Mouse (Mus musculus) forebrain, embryonic 14.5 days (tissue): ENCODE results near the gene H2-Q6. TPM values are rescaled to one million over a fixed set of nuclear protein-coding genes. Genes with fewer than 3 reads are reported as not detected.

Experiments
- polyA plus RNA-seq: library from polyadenylated mRNA; unstranded; fragments of >200 nt; fragmentation: Nextera tagmentation; extraction: Ambion mirVana; gene quantifications from 2 replicates; pipeline ENCODE4 v1.2.1, GENCODE M21; 2014

The H2-Q6 gene
- polyA plus RNA-seq, 1 experiment from 2014 or later: 0.28 TPM

Other genes with a start within 250 kb of the H2-Q6 start
- gene Aif1, start 248.8 kb upstream of the H2-Q6 start, polyA plus RNA-seq: 6.9 and 7.3 TPM in 2 replicates
- 6.1 and 8.0 TPM in 2 replicates for gene Lst1, start 236.4 kb upstream of the H2-Q6 start, polyA plus RNA-seq
- 0.39 TPM in 1 of 2 replicates, not detected in the other for gene Ltb, start 230.4 kb upstream of the H2-Q6 start, polyA plus RNA-seq
- gene Tnf, start 222.8 kb upstream of the H2-Q6 start, polyA plus RNA-seq: not detected in 2 replicates
- gene Lta, start 219.5 kb upstream of the H2-Q6 start, polyA plus RNA-seq: 0.13 and 0.21 TPM in 2 replicates
- gene Gm16181, start 204.0 kb upstream of the H2-Q6 start, polyA plus RNA-seq: not detected in 2 replicates
- gene Atp6v1g2, start 191.2 kb upstream of the H2-Q6 start, polyA plus RNA-seq: 44.0 and 61.1 TPM in 2 replicates
- gene Nfkbil1, start 189.1 kb upstream of the H2-Q6 start, polyA plus RNA-seq: 5.1 and 5.2 TPM in 2 replicates
- gene Ddx39b, start 183.1 kb upstream of the H2-Q6 start, polyA plus RNA-seq: 478 and 489 TPM in 2 replicates
- 37.5 and 44.2 TPM in 2 replicates for gene H2-D1, start 162.1 kb upstream of the H2-Q6 start, polyA plus RNA-seq
- 0.46 TPM in 1 of 2 replicates, not detected in the other for gene H2-Q1, start 104.4 kb upstream of the H2-Q6 start, polyA plus RNA-seq
- 1.1 and 2.1 TPM in 2 replicates for gene H2-Q2, start 82.6 kb upstream of the H2-Q6 start, polyA plus RNA-seq
- gene H2-Q4, start 45.2 kb upstream of the H2-Q6 start, polyA plus RNA-seq: 0.54 and 0.60 TPM in 2 replicates
- gene H2-Q7, start 14.3 kb downstream of the H2-Q6 start, polyA plus RNA-seq: 1.5 and 2.0 TPM in 2 replicates
- gene H2-Q10, start 45.2 kb downstream of the H2-Q6 start, polyA plus RNA-seq: 0.23 TPM in 1 of 2 replicates, not detected in the other
- gene Pou5f1, start 81.2 kb downstream of the H2-Q6 start, polyA plus RNA-seq: 0.20 TPM in 1 of 2 replicates, not detected in the other
- 40.8 and 48.8 TPM in 2 replicates for gene Tcf19, start 92.0 kb downstream of the H2-Q6 start, polyA plus RNA-seq
- 4.7 and 6.5 TPM in 2 replicates for gene Cchcr1, start 92.2 kb downstream of the H2-Q6 start, polyA plus RNA-seq
- 0.28 and 0.36 TPM in 2 replicates for gene Psors1c2, start 108.4 kb downstream of the H2-Q6 start, polyA plus RNA-seq
- 0.06 TPM in 1 of 2 replicates, not detected in the other for gene Cdsn, start 127.3 kb downstream of the H2-Q6 start, polyA plus RNA-seq
- not detected in 2 replicates for gene 2300002M23Rik, start 142.6 kb downstream of the H2-Q6 start, polyA plus RNA-seq
- gene Sfta2, start 176.7 kb downstream of the H2-Q6 start, polyA plus RNA-seq: 0.51 TPM in 1 of 2 replicates, not detected in the other
- not detected in 2 replicates for gene Gm9573, start 201.8 kb downstream of the H2-Q6 start, polyA plus RNA-seq
- not detected in 2 replicates for gene Mucl3, start 218.8 kb downstream of the H2-Q6 start, polyA plus RNA-seq
- 9.3 and 11.5 TPM in 2 replicates for gene Vars2, start 242.7 kb downstream of the H2-Q6 start, polyA plus RNA-seq
- gene Gtf2h4, start 248.9 kb downstream of the H2-Q6 start, polyA plus RNA-seq: 36.9 and 38.2 TPM in 2 replicates